Mouse (Mus musculus): Measurements from ENCODE around the gene Lrrc73.

The Lrrc73 gene

GRCm38 (mm10) chr17:46259675-46260074 lies 6.3 kb downstream of the Lrrc73 start:
- DNase-seq (ENCODE audit: low read depth, low spot score) = no peak

DNA sequence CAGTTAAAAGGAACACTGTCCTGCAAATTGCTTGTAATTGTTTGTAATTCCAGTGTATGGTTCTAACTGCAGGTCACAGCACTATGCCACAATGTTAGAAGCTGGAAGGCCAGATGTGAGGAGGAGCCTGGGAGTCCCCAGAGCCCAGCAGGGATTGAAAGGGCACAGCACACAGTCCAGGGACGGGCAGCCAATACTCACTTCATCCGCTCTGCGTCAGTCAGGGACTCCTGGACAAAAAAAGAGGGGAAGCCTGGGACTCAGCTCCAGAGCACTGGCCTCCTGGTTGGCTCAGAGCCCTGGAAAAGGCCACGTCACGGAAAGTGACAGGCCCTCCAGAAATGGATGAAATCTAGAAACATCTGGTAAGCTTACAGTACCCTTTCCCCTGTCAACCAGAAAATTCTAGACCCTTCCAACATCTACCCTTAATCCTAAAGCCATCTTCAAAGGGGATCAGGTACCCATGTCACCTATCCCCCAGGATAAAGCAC lies 8.9 kb downstream of the Lrrc73 start:
- DNase-seq (ENCODE audit: low read depth, low spot score) = no peak

DNA sequence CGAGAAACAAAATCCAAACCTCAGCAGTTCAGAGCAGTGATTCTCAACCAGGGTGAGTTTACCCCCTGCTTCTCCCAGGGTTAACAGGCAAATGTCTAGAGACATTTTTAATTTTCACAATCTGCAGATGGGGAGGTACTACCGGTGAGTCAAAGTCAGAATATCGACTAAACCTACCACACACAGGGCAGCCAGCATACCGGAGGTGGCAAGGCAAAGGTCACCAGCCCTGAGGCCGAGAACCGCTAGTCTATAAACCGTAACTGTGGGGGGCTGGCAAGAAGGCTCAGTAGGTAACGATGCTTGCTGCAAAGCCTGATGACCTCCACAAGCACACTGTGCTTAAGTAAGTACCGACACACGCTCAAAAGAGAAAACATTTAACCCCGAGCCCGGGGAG lies 12.2 kb downstream of the Lrrc73 start:
- DNase-seq (ENCODE audit: low read depth, low spot score) = no peak

GRCm38 (mm10) chr17:46265918-46266618 lies 12.7 kb downstream of the Lrrc73 start:
- DNase-seq (ENCODE audit: low read depth, low spot score) = no peak

DNA sequence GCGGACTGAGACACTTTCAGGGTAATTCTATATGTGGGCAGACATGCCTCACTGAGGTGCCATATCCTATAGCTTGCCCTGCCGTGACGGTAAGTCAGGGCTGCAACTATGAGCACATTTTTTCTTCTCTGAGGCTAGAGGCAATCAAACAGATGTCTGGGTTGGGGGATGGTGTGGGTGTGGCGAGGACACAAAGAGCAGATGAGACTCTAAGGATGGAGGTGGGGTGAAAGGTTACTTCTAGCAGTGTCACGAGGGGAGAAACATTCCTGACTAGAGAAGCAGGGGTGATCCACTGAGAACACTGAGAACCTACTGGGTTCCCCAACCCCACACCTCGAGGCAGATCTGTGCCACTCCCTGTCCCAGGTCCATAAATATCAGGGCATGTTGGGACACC lies 13.7 kb downstream of the Lrrc73 start:
- DNase-seq (ENCODE audit: low read depth, low spot score) = no peak

DNA sequence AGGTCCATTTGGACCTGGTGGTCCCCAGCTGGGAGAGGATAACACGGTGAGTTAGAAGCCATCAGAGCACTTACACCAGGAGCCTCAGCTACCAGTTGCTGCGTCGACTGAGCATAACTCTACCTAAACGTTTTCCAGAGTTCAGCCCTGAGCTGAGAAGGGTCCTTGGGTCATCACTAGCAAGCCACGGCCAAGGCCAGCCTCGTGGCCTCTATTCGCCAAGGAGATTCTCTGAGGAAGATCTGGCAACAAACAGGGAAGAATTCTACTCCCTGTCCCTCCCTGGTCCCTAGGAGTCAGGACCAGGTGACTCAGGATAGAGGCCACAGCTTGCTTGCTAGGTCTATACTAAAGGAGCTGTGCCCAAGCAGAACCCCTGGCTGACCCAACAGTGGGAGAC lies 14.2 kb downstream of the Lrrc73 start:
- DNase-seq (ENCODE audit: low read depth, low spot score) = no peak

DNA sequence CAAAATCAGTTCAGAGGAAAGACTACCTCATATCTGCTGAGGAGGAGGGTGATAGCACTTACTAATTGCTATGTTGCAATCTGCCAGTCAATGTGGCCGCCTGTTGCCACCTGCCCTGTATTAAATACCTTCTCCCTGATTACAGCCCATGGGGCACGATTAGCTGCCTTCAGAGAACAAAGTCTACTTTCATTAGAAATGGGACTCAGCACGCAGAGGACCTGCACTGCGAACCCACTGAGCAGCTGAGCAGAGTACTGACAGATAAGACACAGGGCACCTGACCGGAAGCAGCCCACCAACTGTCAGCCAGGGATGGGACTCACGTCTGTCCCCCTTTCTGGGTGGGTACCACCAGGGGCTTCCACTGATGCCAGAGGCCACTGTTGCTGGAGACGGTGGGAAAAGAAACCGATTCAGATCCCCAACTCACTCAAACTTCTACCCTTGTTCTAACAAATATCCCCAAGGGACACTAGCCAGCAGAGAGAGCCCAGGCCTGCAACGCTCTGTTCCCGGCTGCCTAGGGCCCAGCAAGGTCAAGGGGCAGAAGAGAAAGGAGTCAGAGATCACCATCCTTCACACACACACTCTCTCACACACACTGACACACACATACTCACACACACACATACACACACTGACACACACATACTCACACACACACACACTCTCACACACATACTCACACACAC lies 14.8 kb downstream of the Lrrc73 start:
- DNase-seq (ENCODE audit: low read depth, low spot score) = no peak

- DNase-seq (ENCODE audit: low read depth, low spot score) = no peak
Observed at GRCm38 (mm10) chr17:46269771-46270534, 16.6 kb downstream of the Lrrc73 start.

- no peak for DNase-seq (ENCODE audit: low read depth, low spot score)
Observed at GRCm38 (mm10) chr17:46272058-46272457, 18.7 kb downstream of the Lrrc73 start.

- no peak for DNase-seq (ENCODE audit: low read depth, low spot score)
Observed at GRCm38 (mm10) chr17:46272675-46273074, 19.3 kb downstream of the Lrrc73 start.

GRCm38 (mm10) chr17:46273803-46274236 lies 20.5 kb downstream of the Lrrc73 start:
- DNase-seq (ENCODE audit: low read depth, low spot score) = no peak

DNA sequence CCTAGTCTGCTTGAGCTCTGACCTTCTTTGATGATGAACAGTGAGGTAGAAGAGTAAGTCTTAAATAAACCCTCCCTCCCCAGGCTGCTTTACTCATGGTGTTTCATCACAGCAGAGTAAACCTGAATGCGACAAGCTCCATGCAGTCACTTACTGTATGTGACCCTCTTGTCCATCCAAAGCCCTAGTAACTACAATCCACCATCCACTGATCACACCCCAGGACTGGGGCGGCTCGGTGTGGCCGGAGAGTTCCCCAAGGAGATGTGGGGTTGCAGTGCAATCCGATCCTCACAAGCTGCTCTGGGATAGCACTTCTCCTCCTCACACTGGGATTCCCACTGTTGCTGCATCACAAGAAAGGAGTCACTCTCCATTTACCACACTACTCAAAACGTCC lies 21.1 kb downstream of the Lrrc73 start:
- DNase-seq (ENCODE audit: low read depth, low spot score) = no peak

- DNase-seq (ENCODE audit: low read depth, low spot score) = no peak
Observed at GRCm38 (mm10) chr17:46275034-46275433, 21.7 kb downstream of the Lrrc73 start.

DNA sequence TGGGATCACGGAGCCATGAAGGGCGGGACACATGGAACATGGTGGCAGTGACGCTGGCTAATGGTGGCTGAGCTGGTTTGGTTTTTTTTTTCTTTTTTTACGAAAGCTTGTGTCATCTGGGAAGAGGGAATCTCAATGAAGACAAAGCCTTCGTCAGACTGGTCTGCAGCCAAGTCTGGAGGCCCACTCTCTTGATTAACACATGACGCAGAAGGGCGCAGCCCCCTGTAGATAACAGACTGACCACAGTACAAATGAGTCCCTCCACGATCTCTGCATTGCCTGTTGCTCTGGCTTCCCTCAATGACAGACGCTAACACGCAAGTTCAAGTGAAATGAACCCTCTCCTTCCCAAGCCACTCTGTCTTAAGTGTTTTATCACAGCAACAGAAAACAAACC lies 22.2 kb downstream of the Lrrc73 start:
- DNase-seq (ENCODE audit: low read depth, low spot score) = no peak

- no peak for DNase-seq (ENCODE audit: low read depth, low spot score)
Observed at GRCm38 (mm10) chr17:46277586-46277985, 24.3 kb downstream of the Lrrc73 start.

- DNase-seq (ENCODE audit: low read depth, low spot score) = no peak
Observed at GRCm38 (mm10) chr17:46278011-46278765, 24.9 kb downstream of the Lrrc73 start.

GRCm38 (mm10) chr17:46282483-46283123 lies 29.3 kb downstream of the Lrrc73 start, which contains the start of gene Tjap1:
TSS of gene Tjap1 (minus strand) at chr17:46283026.
- DNase-seq (ENCODE audit: low read depth, low spot score) = peak; percentile 63

DNA sequence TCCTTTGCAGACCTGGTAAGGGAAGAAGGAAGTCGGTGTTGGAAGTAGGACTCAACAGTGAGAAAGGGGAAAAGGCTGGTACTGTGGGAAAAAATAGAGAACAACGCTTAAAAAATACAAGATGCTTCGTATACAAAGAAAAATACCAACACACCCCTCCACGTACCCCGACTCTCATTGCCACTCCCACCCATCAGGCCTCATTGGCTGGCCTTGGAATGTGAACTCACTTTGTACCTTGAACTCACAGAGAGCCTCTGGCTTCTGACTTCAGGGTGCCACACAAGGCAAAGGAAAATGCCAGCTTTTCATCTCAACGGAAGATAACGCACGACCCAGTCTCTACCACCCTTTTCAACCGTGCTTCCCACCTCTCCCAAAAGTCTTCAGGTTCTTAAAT lies 29.8 kb downstream of the Lrrc73 start:
- DNase-seq (ENCODE audit: low read depth, low spot score) = no peak

DNA sequence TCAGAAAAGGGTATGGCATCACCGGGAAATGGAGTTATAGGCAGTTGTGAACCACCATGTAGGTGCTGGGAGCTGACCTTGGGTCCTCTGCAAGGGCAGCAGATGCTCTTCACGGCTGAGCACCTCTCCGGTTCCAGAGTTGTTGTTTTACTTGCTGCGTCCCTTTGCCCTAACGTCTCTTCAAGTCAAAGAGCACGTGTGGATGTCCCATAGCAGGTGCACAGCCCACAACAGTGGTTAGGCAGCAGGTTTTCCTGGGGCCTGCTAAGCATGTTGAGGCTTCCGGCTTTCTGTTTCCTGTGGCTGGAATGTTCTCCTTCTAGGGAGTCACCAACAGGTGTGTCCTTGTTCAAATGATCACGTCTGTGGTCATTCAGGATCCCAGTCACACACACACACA lies 30.6 kb downstream of the Lrrc73 start:
- no peak for DNase-seq (ENCODE audit: low read depth, low spot score)

- DNase-seq (ENCODE audit: low read depth, low spot score) = no peak
Observed at GRCm38 (mm10) chr17:46284653-46285052, 31.3 kb downstream of the Lrrc73 start.

DNA sequence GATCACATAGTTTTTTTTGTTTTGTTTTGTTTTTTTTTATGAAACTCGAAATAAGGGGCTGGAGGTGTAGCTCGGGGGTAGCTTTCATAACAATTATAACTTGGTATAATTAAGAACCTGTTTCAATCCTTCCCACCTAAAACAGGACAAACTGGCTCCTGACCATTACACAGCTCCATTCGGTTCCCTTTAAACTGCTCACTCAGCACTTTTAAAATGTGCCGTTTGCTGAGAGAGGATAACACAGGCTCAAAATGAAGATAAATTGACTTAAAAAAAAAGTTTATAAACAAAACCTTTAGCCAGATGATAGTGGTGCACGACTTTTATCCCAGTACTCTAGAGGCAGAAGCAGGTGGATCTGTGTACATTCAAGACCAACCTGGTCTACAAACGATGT lies 32.1 kb downstream of the Lrrc73 start:
- no peak for DNase-seq (ENCODE audit: low read depth, low spot score)
